Mouse (Mus musculus) c-Kit-positive CD71-negative TER-119-negative erythroid progenitor cells, embryonic 14.5 days (primary cell): ENCODE measurements around the gene Dgkb.

Source experiments
- DNase-seq: peaks from one replicate; pipeline ENCODE4 v3.0.0-alpha.2; 2013; ENCODE audit warnings: low read depth

The Dgkb gene

DNA sequence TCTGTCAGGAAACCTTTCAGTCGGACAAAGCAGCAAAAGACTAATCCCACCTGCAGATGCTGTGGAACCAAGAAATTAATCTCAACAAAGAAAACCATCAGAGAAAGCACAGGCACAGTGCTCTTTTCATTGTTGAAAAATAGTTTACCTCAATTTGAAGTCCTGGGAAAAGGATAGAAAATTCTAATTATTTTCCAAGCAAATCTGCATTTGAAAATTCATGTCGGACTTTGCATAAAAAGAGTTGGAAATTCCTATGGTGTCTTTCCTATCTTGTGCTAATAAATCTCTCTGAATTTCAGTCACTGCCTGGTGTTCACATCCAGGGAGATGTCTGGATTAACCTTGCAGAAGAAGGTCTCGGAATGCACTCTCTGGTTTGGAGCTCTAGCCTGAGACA lies at the start of gene Dgkb:
Gene Dgkb (plus strand): TSS at position 301 of the 400 bp plus-strand sequence.
- no peak for DNase-seq

DNA sequence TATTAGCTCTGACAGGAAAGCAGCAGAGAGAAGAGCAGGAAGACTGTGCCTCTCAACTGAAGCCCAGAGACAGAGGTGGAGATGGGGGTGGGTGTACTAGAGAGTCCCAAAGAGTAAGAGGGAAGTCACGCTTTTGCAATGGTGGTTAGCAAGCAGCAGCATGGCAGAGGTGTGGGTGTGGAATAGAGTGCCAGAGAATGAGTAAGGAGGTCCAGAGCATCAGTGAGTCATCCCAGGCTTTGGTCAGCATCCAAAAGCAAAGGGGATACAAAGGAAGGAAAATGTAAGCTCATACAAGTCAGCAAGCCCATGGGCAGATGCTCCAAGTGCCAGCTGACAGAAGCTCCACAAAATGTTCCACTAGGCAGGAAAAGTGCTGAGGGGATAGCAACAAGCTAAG lies 47.7 kb upstream of the Dgkb start:
- no peak for DNase-seq

DNA sequence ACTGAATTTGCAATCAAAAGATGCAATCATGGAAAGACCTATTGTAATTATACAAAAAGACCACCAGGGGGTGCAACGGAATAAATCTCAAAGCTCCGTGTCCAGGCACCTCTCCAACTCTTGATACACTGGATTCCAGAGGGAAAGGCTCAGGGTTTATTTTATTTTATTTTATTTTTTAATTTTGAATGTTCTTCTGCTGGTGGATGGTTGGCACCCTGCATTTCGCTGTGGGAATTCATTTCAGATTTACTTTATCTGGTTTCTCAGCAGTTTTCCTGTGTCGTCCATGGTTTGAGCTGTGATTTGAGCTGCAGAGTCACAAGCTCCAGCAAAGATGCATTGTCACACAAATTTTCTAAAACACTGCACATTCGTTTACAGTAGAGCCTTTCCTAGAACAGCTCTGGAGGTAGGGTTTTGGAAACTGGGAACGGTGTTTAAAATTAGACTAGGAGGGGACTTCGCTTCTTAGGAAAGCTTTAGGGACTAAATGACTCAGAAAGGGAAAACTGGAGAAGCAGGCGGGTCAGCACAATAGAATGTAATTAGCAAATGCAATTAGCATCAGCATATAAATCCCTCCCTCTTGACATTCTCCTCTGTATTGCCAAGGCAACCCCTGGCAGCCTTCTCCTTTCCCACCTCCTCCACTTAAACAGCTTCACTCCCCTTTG lies 43.7 kb upstream of the Dgkb start:
- peak; percentile 12 for DNase-seq

DNA sequence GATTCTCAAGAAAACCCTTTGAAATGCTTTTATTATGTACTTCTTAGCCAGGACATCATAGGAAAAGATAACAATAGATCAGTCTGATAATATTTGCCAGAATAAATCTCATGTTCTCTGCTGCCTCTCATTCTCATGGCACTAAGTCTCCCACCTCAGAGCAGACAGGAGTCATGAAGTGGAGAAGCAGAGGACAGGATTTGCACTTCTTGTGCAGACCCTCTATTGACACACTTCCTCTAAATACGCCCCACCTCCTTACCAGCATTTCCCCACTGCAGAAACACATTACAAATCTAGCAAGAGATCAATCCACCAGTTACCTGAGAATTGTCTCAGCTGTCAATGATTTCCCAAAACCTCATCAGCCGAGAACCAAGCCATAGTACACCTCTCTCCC lies 42.9 kb upstream of the Dgkb start:
- no peak for DNase-seq

DNA sequence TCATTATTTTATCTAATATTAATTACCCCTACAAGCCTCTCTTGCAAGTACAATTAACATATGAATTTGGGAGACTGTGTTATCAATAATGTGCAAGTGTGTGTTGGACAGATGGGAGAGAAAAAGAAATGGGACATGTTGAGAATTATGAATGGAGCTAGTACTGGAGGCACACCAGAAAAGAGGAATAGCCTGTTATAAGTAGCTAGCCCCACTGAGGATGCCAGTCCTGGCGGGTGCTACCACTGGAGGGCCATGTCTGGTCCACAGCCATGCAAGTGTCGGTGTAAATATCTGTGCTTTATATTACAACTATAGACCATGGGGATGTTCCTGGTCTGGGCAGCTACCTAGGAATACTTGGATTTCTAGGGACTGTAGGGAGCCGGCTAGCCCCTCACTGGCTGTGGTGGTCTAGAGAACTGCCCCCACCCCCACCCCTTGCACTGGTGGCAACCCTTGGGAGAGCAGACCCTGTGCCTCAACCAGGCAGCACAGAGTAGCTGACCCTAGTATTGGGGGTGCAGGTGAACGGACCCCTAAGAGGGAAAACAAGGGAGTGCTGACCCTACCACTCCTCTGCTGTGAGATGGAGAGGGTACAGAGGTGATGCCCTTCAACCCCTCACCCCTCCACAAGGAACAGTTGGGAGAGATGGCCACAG lies 21.1 kb upstream of the Dgkb start:
- DNase-seq: no peak

DNA sequence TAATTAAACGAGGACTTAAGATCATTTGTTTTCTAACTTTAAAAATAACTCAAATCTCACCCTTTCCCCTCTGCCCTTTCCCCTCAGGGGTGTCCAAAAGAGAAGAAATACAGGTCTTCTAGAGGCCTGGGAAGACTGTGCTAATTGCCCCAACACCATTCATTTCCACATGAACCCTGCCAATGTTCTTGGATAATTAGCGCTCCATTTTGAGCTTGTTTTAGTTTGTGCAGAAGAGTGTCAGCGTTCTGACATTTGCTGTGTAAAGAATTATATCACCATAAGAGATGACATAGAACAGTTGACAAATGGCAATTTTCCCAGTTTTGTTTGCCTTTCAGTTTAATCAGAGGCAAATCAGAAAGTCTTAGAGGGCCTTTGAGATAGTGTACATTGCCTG lies 3.4 kb upstream of the Dgkb start:
- DNase-seq: no peak

DNA sequence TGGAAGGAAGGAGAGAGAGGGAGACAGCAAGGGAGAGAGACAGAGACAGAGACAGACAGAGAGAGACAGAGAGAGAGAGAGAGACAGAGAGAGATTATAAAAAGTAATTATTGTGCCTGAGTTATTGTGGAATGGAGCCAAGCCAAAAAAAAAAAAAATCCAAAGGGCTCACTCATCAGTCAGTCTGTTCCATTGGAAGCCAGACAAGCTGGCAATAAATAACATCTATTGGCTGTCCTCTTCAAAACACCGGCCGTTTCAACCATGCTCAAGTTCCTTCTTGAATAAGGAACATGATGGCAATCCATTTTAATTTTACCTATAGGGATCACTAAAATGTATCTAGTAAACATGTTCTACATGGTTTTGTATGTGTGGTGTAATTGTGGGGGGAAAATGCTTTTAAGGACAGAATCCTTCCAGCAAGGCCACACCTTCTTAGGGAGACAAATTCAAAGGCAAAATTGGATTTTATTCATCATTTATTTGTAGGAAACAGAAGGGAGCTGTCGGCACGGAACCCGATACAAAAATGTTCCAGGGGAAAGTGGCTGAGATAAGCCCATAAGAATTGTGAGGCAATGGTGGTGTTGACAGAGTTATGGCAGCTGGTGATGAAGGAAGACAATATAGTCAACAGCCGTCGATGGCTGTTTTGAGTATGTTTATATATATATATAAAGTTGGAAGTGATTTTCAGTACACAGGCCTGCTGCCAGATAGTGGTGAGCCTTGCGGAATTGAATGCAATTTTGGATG lies 3.7 kb downstream of the Dgkb start:
- DNase-seq: no peak

DNA sequence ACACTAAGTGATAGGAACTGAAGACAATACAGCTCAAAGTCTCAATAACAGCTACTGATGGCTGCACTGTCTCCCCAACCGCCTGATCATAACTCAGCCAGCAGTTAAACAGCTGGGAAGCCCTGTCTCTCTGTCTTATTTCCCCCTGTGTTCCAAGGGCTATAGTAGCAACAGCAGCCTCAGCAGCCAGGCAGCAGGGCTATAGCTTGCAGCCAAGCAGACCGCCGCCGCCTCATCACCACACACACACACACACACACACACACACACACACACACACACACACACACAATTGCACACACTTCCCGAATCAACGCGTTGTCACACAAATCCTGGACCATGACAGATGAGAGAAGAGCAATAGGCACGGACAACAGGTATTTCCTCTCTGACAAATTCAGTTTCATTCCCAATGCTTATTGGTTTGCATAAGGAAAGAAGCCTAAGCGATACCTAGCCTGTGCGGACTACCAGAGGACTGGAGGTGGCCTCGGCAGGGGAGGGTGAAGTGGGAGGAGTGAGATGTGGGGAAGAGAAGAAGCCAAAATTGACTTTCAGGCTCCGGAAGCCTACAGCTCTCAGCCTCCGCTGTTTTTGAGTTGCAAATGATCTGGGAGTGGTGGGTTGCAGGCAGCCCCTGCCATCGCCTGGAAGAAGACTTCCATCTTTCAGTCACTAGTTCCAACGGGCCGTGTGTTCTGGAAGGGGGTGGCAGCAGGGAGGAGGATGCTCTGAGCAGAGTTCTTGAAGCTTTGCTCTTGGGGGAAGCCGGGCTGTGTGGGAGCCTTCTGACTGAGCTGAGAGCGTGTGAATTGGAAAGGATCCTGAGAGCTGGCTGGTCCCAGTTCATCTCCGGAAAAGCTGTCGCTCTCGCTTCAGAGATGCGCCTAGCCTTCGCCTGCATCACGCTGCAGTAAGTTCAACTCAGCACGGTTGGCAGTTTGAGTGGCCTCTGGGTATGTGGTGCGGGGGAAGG lies 62.8 kb downstream of the Dgkb start:
- DNase-seq: no peak

DNA sequence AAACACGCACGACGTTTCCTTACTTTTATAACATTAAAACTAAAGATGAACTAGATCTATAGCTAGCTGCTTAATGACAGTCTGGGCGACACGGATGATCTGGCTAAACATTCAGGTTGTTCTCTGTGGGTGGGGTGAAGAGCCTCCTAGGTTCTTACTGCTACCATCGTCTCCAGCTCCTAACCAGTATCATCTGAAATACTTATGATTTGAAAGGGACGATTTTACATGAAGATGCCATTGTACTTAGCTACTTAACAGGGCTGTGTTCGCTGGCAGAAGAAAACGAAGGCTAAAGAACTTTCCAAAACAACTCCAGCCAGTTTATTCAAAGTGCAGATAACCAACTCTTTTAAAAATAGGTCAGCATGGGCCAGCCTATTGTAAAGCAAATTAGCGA lies 63.9 kb downstream of the Dgkb start:
- DNase-seq: no peak

DNA sequence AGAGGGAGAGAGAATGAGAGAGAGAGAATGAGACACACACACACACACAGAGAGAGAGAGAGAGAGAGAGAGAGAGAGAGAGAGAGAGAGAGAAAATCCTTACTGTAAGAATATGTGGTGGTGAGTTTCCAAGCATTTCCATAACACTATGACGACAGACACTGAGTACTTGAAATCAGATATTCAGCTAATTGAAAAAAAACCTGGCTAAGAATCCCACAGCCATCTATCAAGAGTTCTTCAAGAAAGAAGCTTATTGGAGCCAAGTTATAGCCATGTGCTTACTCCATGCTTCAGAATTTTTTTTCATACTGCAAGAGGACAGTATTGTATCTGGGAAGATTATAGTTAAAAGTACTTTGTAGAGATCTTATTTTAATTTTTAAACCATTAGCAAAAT lies 65.3 kb downstream of the Dgkb start:
- DNase-seq: no peak

DNA sequence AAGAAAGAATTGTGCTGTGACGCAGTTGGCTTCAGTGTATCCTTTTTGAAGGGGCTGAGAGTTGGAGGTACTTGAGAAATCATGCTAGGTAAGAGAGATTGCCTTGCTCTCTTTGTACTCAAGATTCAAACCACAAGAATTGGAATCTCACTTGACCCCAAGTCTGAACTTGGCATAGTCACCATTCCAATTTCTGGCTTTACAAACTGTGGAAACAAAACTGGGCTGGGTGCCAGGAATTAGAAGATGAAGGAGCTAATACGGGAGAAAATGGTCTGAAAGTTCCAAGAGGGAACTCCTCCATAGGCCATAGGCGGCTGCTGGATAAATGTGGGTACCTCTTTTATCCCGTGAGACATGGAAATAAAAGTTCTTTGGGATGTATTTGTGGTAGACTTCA lies 66.3 kb downstream of the Dgkb start:
- no peak for DNase-seq

DNA sequence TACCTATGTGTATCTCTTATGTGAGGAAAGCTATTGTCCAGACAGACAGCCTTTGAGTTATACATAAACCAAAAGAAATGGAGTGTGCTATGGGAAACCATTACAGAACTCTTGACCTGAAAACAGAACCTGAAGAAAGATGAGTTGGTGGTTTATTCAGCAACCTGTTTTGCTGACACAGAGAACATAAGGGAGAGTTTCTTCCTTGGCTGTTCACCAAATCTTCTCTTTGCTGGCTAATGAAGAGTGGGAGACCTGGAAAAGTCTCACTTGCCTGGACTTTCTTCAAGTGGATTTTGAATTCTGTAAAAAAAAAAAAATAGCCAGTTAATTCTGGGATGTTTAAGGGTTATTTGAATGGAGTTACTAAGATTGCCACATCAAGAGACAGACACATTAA lies 71.1 kb downstream of the Dgkb start:
- no peak for DNase-seq

DNA sequence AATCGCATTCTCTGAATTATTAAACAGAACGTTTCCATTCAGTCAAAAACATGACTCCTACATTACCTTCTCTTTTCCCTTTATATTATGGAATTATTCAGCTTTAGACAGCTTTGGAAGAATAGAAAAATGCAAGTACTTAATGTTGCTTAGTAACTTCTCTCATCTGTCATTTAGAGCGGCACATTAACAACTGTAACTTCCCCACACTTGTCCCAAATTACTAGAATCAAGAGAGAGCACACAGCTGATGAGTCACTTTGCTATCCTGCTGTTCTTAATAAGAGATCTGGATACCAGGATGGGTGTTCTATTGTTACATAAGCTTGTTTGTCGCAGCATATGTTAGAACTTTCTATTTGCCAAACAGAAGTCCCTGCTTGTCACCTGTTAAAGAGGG lies 71.9 kb downstream of the Dgkb start:
- DNase-seq: no peak

DNA sequence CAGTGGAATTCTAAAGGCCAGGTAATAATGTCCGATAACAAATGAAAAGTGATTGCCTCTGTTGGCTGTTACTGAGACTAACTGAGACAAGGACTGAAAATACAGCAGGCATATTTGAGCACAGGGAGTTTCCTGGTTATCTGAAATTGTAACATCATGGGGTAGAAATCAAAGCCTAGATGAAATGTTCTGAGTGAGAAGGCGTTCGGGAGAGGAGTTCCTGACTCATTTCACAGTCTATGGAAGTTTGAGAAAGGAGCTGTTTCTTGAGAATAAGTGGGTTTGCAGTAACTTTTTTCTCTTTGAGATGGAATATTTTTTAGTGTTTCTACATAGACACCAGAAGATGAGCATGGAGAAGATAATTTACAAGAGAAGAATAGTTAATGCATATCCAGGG lies 73.8 kb downstream of the Dgkb start:
- no peak for DNase-seq

DNA sequence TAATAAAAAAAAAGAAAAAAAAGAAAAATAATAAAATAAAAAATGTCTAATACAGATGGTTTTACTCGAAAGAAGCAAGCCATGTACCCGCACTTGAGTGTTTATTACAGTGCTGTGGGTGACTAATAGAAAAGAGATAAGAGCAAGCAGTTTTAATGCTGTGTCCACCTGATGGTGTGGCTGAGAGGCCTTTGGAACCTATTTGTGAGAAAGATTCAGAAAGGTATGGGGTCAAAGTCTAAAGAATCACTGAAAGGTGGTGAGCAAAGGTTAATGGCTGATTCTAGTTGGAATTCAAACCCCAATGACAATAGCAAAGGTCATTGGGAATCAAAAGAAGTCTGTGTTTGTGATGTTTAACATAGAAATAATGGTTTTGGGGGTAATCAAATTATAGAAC lies 124.6 kb downstream of the Dgkb start:
- DNase-seq: no peak

DNA sequence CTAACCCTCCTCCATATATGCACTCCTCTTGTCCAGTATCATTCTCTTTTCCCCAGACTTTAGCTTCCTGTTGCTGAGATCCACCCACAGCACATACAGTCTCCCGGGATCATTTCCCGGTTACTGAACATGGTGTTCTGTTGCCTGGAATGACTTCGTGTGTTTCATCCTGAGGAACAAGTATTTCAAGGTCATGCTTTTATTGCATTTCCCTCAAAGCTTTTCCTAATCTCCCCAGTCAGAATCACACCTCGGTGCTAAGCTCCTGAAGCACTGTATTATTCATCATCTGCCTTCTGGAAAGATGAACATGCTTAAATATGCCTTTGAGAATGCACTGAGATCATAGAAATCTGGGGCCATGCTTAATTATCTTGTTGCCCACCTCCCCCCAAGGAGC lies 138.7 kb downstream of the Dgkb start:
- no peak for DNase-seq

DNA sequence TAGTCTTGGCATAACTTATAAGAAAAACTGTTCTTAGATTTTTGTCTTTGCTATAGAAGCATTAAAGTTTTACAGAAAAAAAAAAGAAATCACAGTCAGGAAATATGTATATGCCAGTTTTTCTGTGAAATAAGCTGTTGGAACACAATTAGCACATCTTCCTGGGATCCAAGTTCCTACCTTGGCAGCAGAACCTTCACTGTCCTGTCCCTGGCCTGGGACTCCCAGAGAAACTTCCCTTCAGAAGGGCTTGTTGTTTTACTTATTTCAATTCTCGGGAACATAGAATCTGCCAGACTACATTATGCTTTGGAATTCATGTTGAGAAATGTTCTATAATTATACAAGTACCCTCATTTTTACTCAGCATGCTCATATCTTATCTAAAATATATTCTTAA lies 154.0 kb downstream of the Dgkb start:
- DNase-seq: no peak

DNA sequence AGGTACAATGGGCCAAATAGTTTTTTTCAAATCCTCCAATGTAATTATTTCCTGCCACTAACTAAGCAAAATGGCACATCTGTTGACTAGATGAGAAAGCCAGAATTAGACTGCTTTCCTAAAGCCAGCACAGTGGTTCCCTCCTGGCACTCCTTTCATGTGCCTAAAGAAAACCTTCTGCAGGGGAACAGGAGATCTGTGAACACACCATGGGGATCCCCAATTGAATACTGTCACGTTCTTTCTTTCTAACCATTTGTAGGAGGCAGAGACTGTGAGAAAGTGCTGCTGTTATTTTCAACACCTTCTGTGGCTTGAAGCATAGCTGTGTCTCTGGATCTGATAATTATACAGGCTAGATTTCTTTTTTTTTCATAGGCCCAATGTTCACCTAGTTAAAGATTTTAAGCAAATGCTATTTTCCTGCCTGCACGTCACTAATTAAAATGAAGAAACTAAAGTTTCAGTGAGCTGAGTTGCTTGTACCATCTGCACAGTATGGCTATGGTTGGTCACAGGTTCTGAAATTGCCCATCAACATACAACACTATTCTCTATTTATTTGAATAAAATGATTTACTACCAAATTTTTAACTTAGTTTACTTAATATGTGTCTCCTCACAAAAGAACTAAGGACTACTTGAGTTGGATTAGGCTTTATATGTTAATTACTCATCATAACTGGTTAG lies 161.1 kb downstream of the Dgkb start:
- no peak for DNase-seq

DNA sequence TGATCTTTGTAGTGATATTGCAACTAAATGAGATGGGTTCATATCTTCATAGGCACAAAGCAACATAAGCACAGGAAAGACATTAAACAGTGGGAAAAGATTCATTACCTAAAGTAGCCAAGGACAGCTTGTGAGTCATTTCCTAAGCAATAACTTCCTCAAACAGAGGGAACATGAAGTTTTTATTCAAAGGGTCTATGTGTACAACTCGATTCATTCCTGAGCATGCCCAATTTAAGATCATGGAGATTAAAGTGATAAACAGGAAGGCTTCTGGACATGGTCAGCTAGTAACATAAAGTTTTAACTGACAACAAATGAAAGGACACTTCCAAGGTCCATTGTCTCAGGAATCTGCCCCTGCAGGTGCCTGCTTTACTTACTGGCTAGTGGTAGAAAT lies 167.8 kb downstream of the Dgkb start:
- DNase-seq: no peak

DNA sequence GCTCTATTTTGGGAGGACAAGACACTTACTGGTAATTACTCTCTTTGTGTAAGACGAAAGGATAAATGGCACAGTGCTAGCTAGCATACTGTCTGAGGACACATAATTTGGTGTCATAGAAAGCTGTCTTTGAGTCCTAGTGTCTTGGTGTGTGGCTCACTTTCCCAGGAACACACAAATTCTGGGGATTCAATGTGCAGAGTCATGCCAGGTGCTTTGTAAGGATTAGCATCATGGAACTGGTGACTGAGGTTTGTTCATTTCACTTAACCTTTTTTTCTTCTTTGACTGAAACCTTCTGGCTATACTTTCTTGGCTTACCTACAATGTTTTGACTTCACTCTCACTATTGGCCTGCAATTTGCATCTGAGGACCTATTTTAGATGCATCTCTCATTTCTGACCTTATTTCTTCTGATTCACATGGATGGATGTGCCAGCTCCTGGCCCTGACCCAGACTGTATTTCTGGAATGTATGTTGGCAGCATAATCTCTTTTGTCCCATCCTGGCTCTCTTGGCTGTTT lies 170.6 kb downstream of the Dgkb start:
- DNase-seq: no peak

DNA sequence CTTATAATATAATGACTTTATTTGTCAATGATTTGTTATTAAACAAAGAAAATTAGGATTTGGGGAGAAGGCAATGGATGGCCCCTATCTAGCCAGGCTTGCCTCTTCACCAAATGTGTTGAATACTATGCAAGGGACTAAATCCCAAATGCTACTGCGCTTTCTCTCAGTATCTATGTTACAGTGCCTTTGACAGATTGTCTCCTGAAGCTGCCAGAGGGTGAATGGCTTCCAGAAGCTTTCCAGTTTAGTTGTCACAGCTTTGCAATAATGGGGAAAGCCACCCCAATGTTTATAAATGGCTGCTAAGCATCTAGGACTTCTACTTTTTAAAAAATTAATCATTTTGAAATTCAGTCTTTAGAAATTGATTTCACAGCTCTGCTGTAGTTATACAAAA lies 175.7 kb downstream of the Dgkb start:
- no peak for DNase-seq
